Mouse (Mus musculus) kidney, adult 2 months (tissue): ENCODE measurements around the gene Vmn2r63. TPM values are rescaled to one million over a fixed set of nuclear protein-coding genes. Genes with fewer than 3 reads are reported as not detected.
"Not testable (repeated sequence)": the region's sequence is repeated elsewhere in the genome, so short reads cannot be mapped to it uniquely, and the experiment has no call there.

Source experiments
- DNase-seq: peaks from one replicate; pipeline ENCODE4 v3.0.0; 2021
- H3K27ac ChIP-seq: fragments of 200-500 bp; 2 replicates; pipeline ENCODE4 v1.5.1; 2012; ENCODE audit warnings: low read depth, low read length, control low read depth, inconsistent platforms; ENCODE audit not compliant: insufficient read depth
- H3K27me3 ChIP-seq: fragments of 200-500 bp; replicated peaks from 2 replicates; pipeline ENCODE4 v1.6.1; 2012; ENCODE audit warnings: mild to moderate bottlenecking, moderate library complexity, low read length, inconsistent platforms; ENCODE audit not compliant: control insufficient read depth, insufficient read depth
- H3K36me3 ChIP-seq: fragments of 200-500 bp; 2 replicates; pipeline ENCODE4 v1.6.1; 2012; ENCODE audit warnings: mild to moderate bottlenecking, moderate library complexity, low read length, inconsistent platforms; ENCODE audit not compliant: control insufficient read depth, insufficient read depth
- H3K4me1 ChIP-seq: fragments of 200-500 bp; 2 replicates; pipeline ENCODE4 v1.6.1; 2011; ENCODE audit warnings: low read length; ENCODE audit not compliant: control insufficient read depth, insufficient read depth
- H3K4me3 ChIP-seq: fragments of 200-500 bp; 2 replicates; pipeline ENCODE4 v1.5.1; 2011; ENCODE audit warnings: mild to moderate bottlenecking, low read depth, low read length, control low read depth; ENCODE audit not compliant: insufficient read depth
- CTCF ChIP-seq: fragments of 200-500 bp; conservative IDR thresholded peaks from 2 replicates; pipeline ENCODE4 v1.5.1; 2011; ENCODE audit warnings: low read depth, mild to moderate bottlenecking, control low read depth, low read length, moderate library complexity, mixed read lengths; ENCODE audit not compliant: insufficient read depth, insufficient read length
- POLR2A ChIP-seq: fragments of 200-500 bp; IDR thresholded peaks from one replicate; pipeline ENCODE4 v1.6.1; 2011; ENCODE audit warnings: low read depth, low read length, control low read depth
- WGBS: fragments of 180-500 bp; shearing (Covaris S2); methylation state at CpG from one replicate; pipeline ENCODE4 v1.1.7; 2018; 5-methylcytosine and 5-hydroxymethylcytosine counted together
- polyA plus RNA-seq: library from polyadenylated mRNA; depleted of rRNA; stranded (reverse); fragments of >200 nt; gene quantifications from 2 replicates; pipeline ENCODE4 v1.2.3, GENCODE M21; 2012; rRNA removed

Gene Vmn2r63
- polyA plus RNA-seq = not detected in 2 replicates

DNA sequence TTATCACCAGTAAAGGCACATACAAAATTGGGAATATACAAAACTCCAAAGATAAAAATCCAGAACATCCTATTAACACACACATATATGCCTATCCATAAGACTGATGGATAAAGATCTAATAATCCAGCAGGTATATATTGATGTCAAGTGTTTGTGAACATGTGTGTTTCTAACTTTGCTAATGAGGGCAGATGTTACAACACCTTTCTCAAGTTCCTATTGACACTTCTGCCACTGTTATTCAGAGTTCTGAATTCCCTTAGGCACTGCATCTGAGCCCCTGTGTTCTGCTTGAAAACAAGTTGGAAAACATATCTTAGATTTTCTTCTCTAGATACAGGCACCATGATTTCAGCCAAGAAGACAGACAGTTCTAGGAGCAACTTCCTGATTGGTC is at the start of gene Vmn2r63:
Vmn2r63 (minus strand) TSS at position 101 of the 400 bp plus-strand sequence.
- not testable (repeated sequence) for H3K4me3 ChIP-seq, H3K27me3 ChIP-seq, H3K27ac ChIP-seq, H3K36me3 ChIP-seq, H3K4me1 ChIP-seq, DNase-seq

GRCm38 (mm10) chr7:42980739-42981138 is 47.1 kb upstream of the Vmn2r63 start:
- WGBS = 88% methylated on average over 10 of the region's 10 CpGs
- no peaks in the 10 kb centered on the region for H3K27me3 ChIP-seq

DNA sequence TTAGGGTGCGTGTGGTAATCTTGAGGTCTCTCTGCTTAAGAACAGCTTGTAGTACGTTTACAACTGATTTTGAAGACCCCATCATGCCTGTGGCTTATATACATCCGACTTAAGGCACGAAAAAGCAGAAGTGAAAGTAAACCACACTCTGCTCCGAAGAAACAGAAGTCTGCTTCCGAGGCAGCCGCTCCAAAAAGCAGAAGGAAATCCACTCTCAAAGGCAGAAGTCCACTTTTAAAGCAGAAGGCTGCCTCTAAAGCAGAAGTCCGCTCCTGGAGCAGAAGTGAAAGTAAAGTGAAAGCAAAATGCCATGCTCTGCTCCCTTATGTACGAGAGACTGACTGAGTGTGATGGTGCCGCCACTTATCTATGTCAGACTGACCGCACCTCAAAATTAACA is 46.5 kb upstream of the Vmn2r63 start:
- H3K36me3 ChIP-seq = no peaks in the 10 kb centered on the region
- H3K27me3 ChIP-seq = no peaks in the 10 kb centered on the region
- DNase-seq = no peak
- WGBS = 81% methylated on average over 11 of the region's 11 CpGs
- H3K27ac ChIP-seq = no peak overlapping the region
- TF ChIP-seq CTCF (no peak), POLR2A (no peak)
- H3K4me1 ChIP-seq = no peaks in the 10 kb centered on the region
- no peak overlapping the region for H3K4me3 ChIP-seq

More at GRCm38 (mm10) chr7:42980739-42981138, 47.1 kb upstream of the Vmn2r63 start:
- no peaks in the 10 kb centered on the region for H3K36me3 ChIP-seq
- TF ChIP-seq CTCF (no peak), POLR2A (no peak)
- H3K4me1 ChIP-seq = no peaks in the 10 kb centered on the region
- no peak overlapping the region for H3K4me3 ChIP-seq
- DNase-seq = no peak
- H3K27ac ChIP-seq = no peak overlapping the region

GRCm38 (mm10) chr7:42965246-42965645 is 31.6 kb upstream of the Vmn2r63 start:
- H3K4me3 ChIP-seq = no peak overlapping the region
- no peak for TF ChIP-seq POLR2A
- TF ChIP-seq CTCF = no peak
- no peaks in the 10 kb centered on the region for H3K4me1 ChIP-seq
- no peak for DNase-seq
- WGBS = 69% methylated on average over 9 of the region's 9 CpGs
- no peak overlapping the region for H3K27ac ChIP-seq
- H3K36me3 ChIP-seq = no peaks in the 10 kb centered on the region
- H3K27me3 ChIP-seq = no peaks in the 10 kb centered on the region

DNA sequence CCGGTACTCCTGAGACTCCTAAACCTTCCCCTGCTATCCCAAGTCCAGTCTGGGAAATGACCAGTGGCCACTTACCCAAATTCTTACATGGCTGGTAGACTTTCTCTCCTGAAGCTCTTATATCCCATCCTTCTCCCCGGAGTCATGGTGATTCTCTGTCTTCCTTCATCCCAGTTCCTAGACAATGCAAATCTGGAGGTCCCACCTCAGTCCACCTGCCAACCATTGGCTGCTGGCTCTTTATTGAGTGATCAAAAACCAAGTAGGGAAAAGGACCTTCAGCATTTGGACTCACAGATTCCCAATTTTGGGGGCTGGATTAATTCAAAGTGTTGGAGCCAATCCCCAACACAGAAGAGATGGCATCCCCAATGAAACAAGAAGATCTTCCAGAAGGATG is 35.6 kb downstream of the Vmn2r63 start:
- H3K36me3 ChIP-seq, H3K27me3 ChIP-seq, DNase-seq, H3K4me1 ChIP-seq, H3K4me3 ChIP-seq, H3K27ac ChIP-seq: not testable (repeated sequence)
- WGBS = 93% methylated on average over 2 of the region's 2 CpGs

DNA sequence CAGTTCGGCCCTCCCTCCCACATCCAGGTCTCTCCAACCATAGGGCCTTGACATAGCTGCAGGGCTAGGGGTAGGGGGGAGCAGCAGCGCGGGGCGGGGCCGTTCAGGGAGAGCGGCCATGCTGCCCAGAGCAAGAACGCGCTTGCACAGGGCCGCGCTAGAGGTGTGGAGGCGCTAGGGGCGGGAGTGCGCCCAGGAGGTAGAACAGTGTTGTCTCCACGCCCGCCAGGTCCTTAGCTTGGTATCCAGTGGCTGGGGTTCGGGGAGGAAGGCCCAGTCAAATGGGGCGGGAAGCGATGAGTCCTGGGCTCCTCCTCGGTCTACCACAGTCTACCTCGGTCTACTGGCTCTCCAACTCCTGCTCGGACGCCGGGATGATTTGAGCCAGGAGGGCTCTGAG is 55.5 kb downstream of the Vmn2r63 start:
- Histone ChIP-seq H3K36me3 (no peaks in the 10 kb centered on the region), H3K27ac (no peak overlapping the region), H3K27me3 (no peaks in the 10 kb centered on the region), H3K4me1 (no peaks in the 10 kb centered on the region), H3K4me3 (no peak overlapping the region)
- no peak for DNase-seq
- TF ChIP-seq CTCF = no peak
- TF ChIP-seq POLR2A = no peak
- WGBS = 59% methylated on average over 23 of the region's 23 CpGs

DNA sequence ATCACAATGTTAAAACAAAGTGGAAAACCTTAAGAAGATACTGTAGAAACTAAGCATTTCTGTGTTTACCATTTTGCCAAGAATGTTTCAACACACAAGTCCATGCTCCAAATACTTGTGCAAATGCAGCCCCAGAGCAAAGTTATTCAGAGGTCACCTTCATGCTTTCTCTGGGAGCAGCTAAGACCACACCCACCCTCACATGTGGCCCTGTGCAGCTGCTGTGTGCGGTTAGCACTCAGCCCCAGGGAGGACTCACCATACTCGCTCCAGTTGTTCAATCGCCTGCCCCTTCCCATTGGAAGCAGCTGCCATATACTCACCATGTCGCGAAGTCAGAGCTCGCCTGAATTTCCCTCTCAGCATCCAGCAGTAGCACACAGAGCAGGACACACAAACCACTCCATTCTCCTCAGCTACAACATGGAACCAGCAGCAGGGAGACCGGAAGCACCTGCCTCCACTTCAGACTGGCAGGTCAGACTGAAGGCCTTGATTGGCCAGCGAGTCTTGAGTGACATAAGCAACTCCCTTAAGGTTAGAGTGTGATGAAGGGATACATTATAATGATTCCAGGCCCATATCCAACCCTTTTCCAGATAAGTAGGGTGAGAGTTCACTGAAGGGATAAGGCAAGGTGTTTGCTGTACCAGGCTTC is 66.7 kb downstream of the Vmn2r63 start, which contains the start of gene Gm2381:
Gm2381 (minus strand) TSS at position 434 of the 658 bp plus-strand sequence.
- H3K4me3 ChIP-seq, DNase-seq, H3K36me3 ChIP-seq, H3K4me1 ChIP-seq, H3K27ac ChIP-seq, H3K27me3 ChIP-seq: not testable (repeated sequence)
- 82% methylated on average over 8 of the region's 8 CpGs for WGBS

Other genes with a start within 250 kb of the Vmn2r63 start
- gene Zfp975, start 241.1 kb downstream of the Vmn2r63 start, polyA plus RNA-seq = 0.37 and 0.59 TPM in 2 replicates
- not detected in 2 replicates for gene Gm17067, start 206.8 kb downstream of the Vmn2r63 start, polyA plus RNA-seq
- not detected in 2 replicates for gene Vmn2r62, start 140.3 kb downstream of the Vmn2r63 start, polyA plus RNA-seq
- not detected in 2 replicates for gene Gm2381, start 66.6 kb downstream of the Vmn2r63 start, polyA plus RNA-seq
- not detected in 2 replicates for gene Gm9268, start 84.9 kb upstream of the Vmn2r63 start, polyA plus RNA-seq
- gene Zfp936, start 180.4 kb upstream of the Vmn2r63 start, polyA plus RNA-seq = not detected in 2 replicates